Mouse (Mus musculus) heart, adult 2 months (tissue): ENCODE measurements around the gene Ppil3.

Experiments used
- CTCF ChIP-seq: fragments of 200-600 bp; IDR thresholded peaks from 2 replicates; pipeline ENCODE4 v1.8.1; 2022; ENCODE audit warnings: antibody characterized with exemption, mild to moderate bottlenecking, moderate library complexity
- EP300 ChIP-seq: fragments of 200-500 bp; IDR thresholded peaks from 2 replicates; pipeline ENCODE4 v1.6.1; 2011; ENCODE audit warnings: low read depth, low read length, control low read depth; ENCODE audit not compliant: insufficient read depth
- POLR2A ChIP-seq: fragments of 200-500 bp; IDR thresholded peaks from 2 replicates; pipeline ENCODE4 v1.6.1; 2011; ENCODE audit warnings: mild to moderate bottlenecking, low read depth, low read length, control low read depth; ENCODE audit not compliant: insufficient read depth

DNA sequence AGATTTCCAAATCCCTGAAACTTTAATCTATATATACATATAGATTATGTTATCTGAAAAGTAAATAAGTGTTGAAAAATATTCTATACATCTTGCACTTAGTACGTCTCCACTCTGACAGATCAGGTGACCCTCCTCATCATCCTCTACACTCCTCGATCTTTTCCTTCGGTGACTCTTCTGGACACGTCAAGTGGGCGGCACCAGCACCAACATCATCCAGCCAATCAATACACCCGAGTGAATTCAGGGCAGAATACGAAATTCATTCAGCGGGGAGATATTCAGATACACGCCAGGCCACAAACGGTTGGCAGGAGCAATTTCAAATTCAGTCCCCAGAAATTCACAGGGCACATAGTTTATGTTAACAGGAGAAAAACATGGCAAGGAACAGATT is 25.3 kb downstream of the Ppil3 start:
- TF ChIP-seq CTCF (no peak), POLR2A (no peak), EP300 (no peak)
